Mouse (Mus musculus) CH12.LX (cell line): ENCODE results near the gene Glyr1. TPM values are rescaled to one million over a fixed set of nuclear protein-coding genes. Genes with fewer than 3 reads are reported as not detected.

Experiments used
- DNase-seq: peaks from one replicate; pipeline ENCODE4 v3.0.0-alpha.2; 2013; ENCODE audit errors: extremely low read depth
- H3K27ac ChIP-seq: 2 replicates; pipeline ENCODE4 v1.5.1; 2012; ENCODE audit warnings: low read depth, mild to moderate bottlenecking, control low read depth, moderate library complexity; ENCODE audit not compliant: insufficient read depth
- H3K27me3 ChIP-seq: replicated peaks from 2 replicates; pipeline ENCODE3; 2012; ENCODE audit warnings: inconsistent platforms
- H3K36me3 ChIP-seq, 2 experiments: replicated peaks in 1 of 2; 2 replicates each; pipeline versions ENCODE3 to v1.6.1; 2012; ENCODE audit warnings: inconsistent platforms in 1 of 2, low read length in 1 of 2, mild to moderate bottlenecking in 1 of 2, mixed read lengths in 1 of 2, moderate library complexity in 1 of 2; ENCODE audit not compliant: control insufficient read depth in 1 of 2, insufficient read depth in 1 of 2
- H3K4me1 ChIP-seq, 2 experiments: 2 replicates each; pipeline ENCODE4 v1.6.1; 2012; ENCODE audit warnings: inconsistent platforms in 1 of 2, moderate library complexity in 1 of 2; ENCODE audit not compliant: insufficient read depth in 2 of 2, control insufficient read depth in 1 of 2
- H3K4me2 ChIP-seq: 2 replicates; pipeline ENCODE4 v1.6.1; 2012; ENCODE audit warnings: low read depth, mild to moderate bottlenecking, control low read depth; ENCODE audit not compliant: poor library complexity, insufficient read depth, severe bottlenecking
- H3K4me3 ChIP-seq, 3 experiments: fragments of 150-350 bp in 1 of 3; sonication (generic) in 1 of 3; replicated peaks in 1 of 3; 2 replicates each; pipeline versions ENCODE3 to v1.5.1; 2011 to 2012; ENCODE audit warnings: low read depth in 2 of 3, low read length in 2 of 3, mild to moderate bottlenecking in 2 of 3, moderate library complexity in 2 of 3, control low read depth in 1 of 3, improper control_type of control experiment in 1 of 3, inconsistent platforms in 1 of 3, mixed read lengths in 1 of 3; ENCODE audit not compliant: poor library complexity in 1 of 3
- H3K79me2 ChIP-seq: replicated peaks from 2 replicates; pipeline ENCODE4 v1.6.1; 2012; ENCODE audit warnings: mild to moderate bottlenecking, moderate library complexity; ENCODE audit not compliant: control insufficient read depth, poor library complexity, insufficient read depth, severe bottlenecking; ENCODE audit errors: extremely low read depth
- H3K9ac ChIP-seq: 2 replicates; pipeline ENCODE4 v1.6.1; 2012; ENCODE audit warnings: low read depth, mild to moderate bottlenecking, control low read depth, moderate library complexity; ENCODE audit not compliant: insufficient read depth
- H3K9me3 ChIP-seq: replicated peaks from 2 replicates; pipeline ENCODE3; 2012; ENCODE audit warnings: low read length, inconsistent platforms, mixed read lengths
- CHD1 ChIP-seq: IDR thresholded peaks from 2 replicates; pipeline ENCODE4 v1.6.1; 2012; ENCODE audit warnings: low read depth, low read length, improper control_type of control experiment, inconsistent platforms
- SIN3A ChIP-seq: IDR thresholded peaks from 2 replicates; pipeline ENCODE4 v1.6.1; 2012; ENCODE audit warnings: low read length, improper control_type of control experiment, inconsistent platforms
- UBTF ChIP-seq: IDR thresholded peaks from 2 replicates; pipeline ENCODE4 v1.6.1; 2012; ENCODE audit warnings: low read depth, mild to moderate bottlenecking, inconsistent platforms, low read length, improper control_type of control experiment, moderate library complexity
- dilution Hi-C: fragments of 300-500 bp; cut with MboI; formaldehyde crosslinking; loops from 2 replicates; pipeline ENCODE4 v1.14.3; 2020; ENCODE audit warnings: low sequenced_read_pairs; ENCODE audit not compliant: extremely low pct_unique_long_range_greater_than_20kb, extremely low pct_ligation_motif_present
- in situ Hi-C: fragments of 300-500 bp; cut with MboI; formaldehyde crosslinking; loops from 3 replicates; pipeline ENCODE4 v1.14.3; 2019; ENCODE audit warnings: low sequenced_read_pairs, low pct_ligation_motif_present, low pct_unique_long_range_greater_than_20kb, mixed read lengths
- polyA plus RNA-seq: library from polyadenylated mRNA; unstranded; fragments of >175 nt; gene quantifications from 2 replicates; pipeline ENCODE4 v1.2.1, GENCODE M21; 2012; ENCODE audit warnings: low read depth; ENCODE audit not compliant: insufficient read length
- total RNA-seq, 2 experiments: library from RNA; depleted of rRNA; stranded (reverse); fragments of 300-350 nt in 1 of 2; fragments of >200 nt in 1 of 2; gene quantifications; 2 replicates each; pipeline ENCODE4 v1.2.3; 2012 to 2014

Glyr1 gene
- total and polyA plus RNA-seq, 3 experiments: 90.6 to 134 (median 132) TPM

DNA sequence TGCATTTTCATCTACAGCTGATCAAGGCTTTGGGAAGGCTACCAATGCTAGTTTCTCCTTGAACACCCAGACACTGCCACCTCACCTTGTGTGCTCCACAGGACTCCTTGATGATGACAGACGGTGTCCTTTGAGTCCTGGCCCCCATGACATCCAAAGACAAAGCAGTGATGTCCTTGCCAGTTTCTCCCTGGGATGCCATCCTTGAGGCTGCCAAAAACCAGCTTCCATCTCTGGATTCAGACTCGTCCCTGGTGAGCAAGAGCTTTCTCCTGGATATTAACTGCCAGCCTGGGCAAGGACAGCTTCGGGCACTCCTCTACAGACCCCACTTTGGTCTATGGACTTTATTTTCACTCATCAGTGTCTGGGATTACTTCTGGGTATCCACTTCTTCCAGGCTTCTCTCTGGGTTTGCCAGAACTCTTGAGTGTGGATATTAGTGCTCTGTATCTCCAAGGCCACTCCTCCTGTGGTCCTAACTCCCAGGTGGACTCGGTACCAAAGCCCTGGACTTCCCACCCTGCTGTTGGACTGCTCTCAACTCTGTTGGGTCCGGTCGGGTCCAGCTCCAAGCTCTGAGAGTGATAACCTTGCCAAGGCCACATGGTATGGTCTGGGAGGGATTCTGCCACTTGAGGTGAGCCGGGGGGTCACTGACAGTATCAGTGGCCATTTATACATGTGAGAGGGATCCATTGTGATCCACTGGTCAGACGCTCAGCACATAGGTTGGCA is 84.1 kb downstream of the Glyr1 start:
- H3K27ac ChIP-seq: no peak overlapping the region
- dilution Hi-C loops: no loop called here
- H3K79me2 ChIP-seq: peaks cover 19% of the 10 kb centered on the region
- TF ChIP-seq SIN3A (no peak), UBTF (no peak)
- H3K4me1 ChIP-seq: peaks cover 11 to 58% of the 10 kb centered on the region in 2 experiments
- no peaks in the 10 kb centered on the region for H3K27me3 ChIP-seq
- peak overlapping the region in 1 of 3 experiments; percentile 90 for H3K4me3 ChIP-seq
- in situ Hi-C loops: loop anchor here (5.0 kb wide), 1 partner anchor 42 kb away; the partner anchor contains the start of gene Smim22
- H3K36me3 ChIP-seq: peaks cover 0 to 12% of the 10 kb centered on the region in 2 experiments
- 0 out of 2 replicates have a peak overlapping the region, but pooled peaks have one; percentile 5 for H3K9ac ChIP-seq
- DNase-seq: no peak
- no peaks in the 10 kb centered on the region for H3K9me3 ChIP-seq
- H3K4me2 ChIP-seq: 0 out of 2 replicates have a peak overlapping the region, but pooled peaks have one; percentile 88

DNA sequence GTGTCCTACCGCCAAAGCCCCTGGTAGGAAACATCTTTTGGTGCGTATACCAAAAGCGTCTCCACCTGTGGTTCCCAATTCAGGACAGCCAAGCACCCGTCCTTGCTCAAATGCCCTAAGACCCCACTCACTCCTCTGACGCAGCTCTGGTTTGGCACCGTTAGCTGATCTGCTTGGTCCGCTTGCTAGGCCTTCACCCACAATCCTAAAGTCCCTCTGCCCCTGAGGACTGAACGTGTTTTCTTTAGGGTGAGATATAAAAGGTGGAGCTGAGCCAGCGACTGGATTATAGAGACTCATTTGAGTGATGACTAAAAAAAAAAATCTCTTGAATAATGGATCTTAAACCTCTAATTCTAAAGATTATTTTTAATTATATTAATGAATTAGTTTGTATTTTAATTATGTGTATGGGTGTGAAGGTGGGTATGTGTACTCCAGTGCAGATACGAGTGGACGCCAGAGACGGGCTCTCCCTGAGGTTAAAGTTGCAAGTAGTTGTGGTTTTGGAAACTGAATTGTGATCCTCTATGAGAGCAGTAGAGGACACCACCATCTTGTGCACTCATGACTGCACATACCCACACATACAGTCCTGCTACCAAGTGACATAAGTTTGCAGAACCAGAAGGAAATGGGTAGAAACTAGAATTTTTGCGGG is 84.8 kb downstream of the Glyr1 start:
- dilution Hi-C loops: no loop called here
- H3K27ac ChIP-seq: no peak overlapping the region; the same call in 1 of the 2 replicates
- H3K27me3 ChIP-seq: no peaks in the 10 kb centered on the region
- TF ChIP-seq CHD1 (0 out of 2 replicates have a peak, but pooled peaks have one; percentile 58), UBTF (no peak)
- in situ Hi-C loops: loop anchor here (5.0 kb wide), 1 partner anchor 42 kb away; the partner anchor contains the start of gene Smim22
- peak overlapping the region; percentile 88 for H3K4me2 ChIP-seq
- H3K4me3 ChIP-seq: peak overlapping the region; percentile 75 to 90 (median 82)
- H3K9ac ChIP-seq: peak overlapping the region; percentile 57
- H3K4me1 ChIP-seq: peaks cover 11 to 65% of the 10 kb centered on the region in 2 experiments
- peaks cover 4 to 19% of the 10 kb centered on the region in 2 experiments for H3K36me3 ChIP-seq
- H3K79me2 ChIP-seq: peaks cover 19% of the 10 kb centered on the region
- no peaks in the 10 kb centered on the region for H3K9me3 ChIP-seq
- peak; percentile 35 for DNase-seq

Other genes with a start within 250 kb of the Glyr1 start
- gene 4930562C15Rik, start 214.4 kb downstream of the Glyr1 start, total RNA-seq (2012; rRNA removed): 0.04 and 0.13 TPM in 2 replicates
- gene 4930562C15Rik, start 214.4 kb downstream of the Glyr1 start, total RNA-seq (2014; rRNA removed): 0.11 and 0.20 TPM in 2 replicates
- gene 4930562C15Rik, start 214.4 kb downstream of the Glyr1 start, polyA plus RNA-seq: 0.59 and 0.80 TPM in 2 replicates
- 11.6 and 12.9 TPM in 2 replicates for gene Ubald1, start 169.5 kb downstream of the Glyr1 start, total RNA-seq (2012; rRNA removed)
- 7.2 and 9.6 TPM in 2 replicates for gene Ubald1, start 169.5 kb downstream of the Glyr1 start, total RNA-seq (2014; rRNA removed)
- 48.7 and 53.7 TPM in 2 replicates for gene Ubald1, start 169.5 kb downstream of the Glyr1 start, polyA plus RNA-seq
- gene Mgrn1, start 163.6 kb downstream of the Glyr1 start, total RNA-seq (2012; rRNA removed): 14.1 and 16.9 TPM in 2 replicates
- gene Mgrn1, start 163.6 kb downstream of the Glyr1 start, total RNA-seq (2014; rRNA removed): 9.0 and 11.7 TPM in 2 replicates
- gene Mgrn1, start 163.6 kb downstream of the Glyr1 start, polyA plus RNA-seq: 12.9 and 15.5 TPM in 2 replicates
- 65.7 and 66.1 TPM in 2 replicates for gene Nudt16l1, start 111.1 kb downstream of the Glyr1 start, total RNA-seq (2012; rRNA removed)
- gene Nudt16l1, start 111.1 kb downstream of the Glyr1 start, total RNA-seq (2014; rRNA removed): 32.8 and 36.3 TPM in 2 replicates
- 94.9 and 101 TPM in 2 replicates for gene Nudt16l1, start 111.1 kb downstream of the Glyr1 start, polyA plus RNA-seq
- 24.4 and 34.0 TPM in 2 replicates for gene Anks3, start 85.7 kb downstream of the Glyr1 start, total RNA-seq (2012; rRNA removed)
- gene Anks3, start 85.7 kb downstream of the Glyr1 start, total RNA-seq (2014; rRNA removed): 17.0 and 17.4 TPM in 2 replicates
- 33.5 and 34.9 TPM in 2 replicates for gene Anks3, start 85.7 kb downstream of the Glyr1 start, polyA plus RNA-seq
- not detected in 2 replicates for gene Sept12, start 52.0 kb downstream of the Glyr1 start, total RNA-seq (2012; rRNA removed)
- gene Sept12, start 52.0 kb downstream of the Glyr1 start, total RNA-seq (2014; rRNA removed): 0.13 TPM in 1 of 2 replicates, not detected in the other
- gene Sept12, start 52.0 kb downstream of the Glyr1 start, polyA plus RNA-seq: not detected in 2 replicates
- gene Smim22, start 42.6 kb downstream of the Glyr1 start, total RNA-seq (2012; rRNA removed): not detected in 2 replicates
- not detected in 2 replicates for gene Smim22, start 42.6 kb downstream of the Glyr1 start, total RNA-seq (2014; rRNA removed)
- gene Smim22, start 42.6 kb downstream of the Glyr1 start, polyA plus RNA-seq: not detected in 2 replicates
- gene Rogdi, start 36.3 kb downstream of the Glyr1 start, total RNA-seq (2012; rRNA removed): 27.7 and 33.4 TPM in 2 replicates
- 21.5 and 25.1 TPM in 2 replicates for gene Rogdi, start 36.3 kb downstream of the Glyr1 start, total RNA-seq (2014; rRNA removed)
- 121 and 130 TPM in 2 replicates for gene Rogdi, start 36.3 kb downstream of the Glyr1 start, polyA plus RNA-seq
- 31.0 and 33.2 TPM in 2 replicates for gene Ubn1, start 194 bp upstream of the Glyr1 start, total RNA-seq (2012; rRNA removed)
- gene Ubn1, start 194 bp upstream of the Glyr1 start, total RNA-seq (2014; rRNA removed): 14.3 and 17.4 TPM in 2 replicates
- 30.4 and 32.5 TPM in 2 replicates for gene Ubn1, start 194 bp upstream of the Glyr1 start, polyA plus RNA-seq
- gene Ppl, start 82.6 kb upstream of the Glyr1 start, total RNA-seq (2012; rRNA removed): 0.25 TPM in 2 replicates
- not detected in 2 replicates for gene Ppl, start 82.6 kb upstream of the Glyr1 start, total RNA-seq (2014; rRNA removed)
- 0.04 and 0.10 TPM in 2 replicates for gene Ppl, start 82.6 kb upstream of the Glyr1 start, polyA plus RNA-seq
- gene Sec14l5, start 97.2 kb upstream of the Glyr1 start, total RNA-seq (2012; rRNA removed): 0.13 TPM in 2 replicates
- gene Sec14l5, start 97.2 kb upstream of the Glyr1 start, total RNA-seq (2014; rRNA removed): 0.05 TPM in 1 of 2 replicates, not detected in the other
- gene Sec14l5, start 97.2 kb upstream of the Glyr1 start, polyA plus RNA-seq: not detected in 2 replicates
- gene Nagpa, start 154.1 kb upstream of the Glyr1 start, total RNA-seq (2012; rRNA removed): 50.2 and 65.3 TPM in 2 replicates
- 39.9 and 41.9 TPM in 2 replicates for gene Nagpa, start 154.1 kb upstream of the Glyr1 start, total RNA-seq (2014; rRNA removed)
- gene Nagpa, start 154.1 kb upstream of the Glyr1 start, polyA plus RNA-seq: 79.0 and 80.6 TPM in 2 replicates
- gene AU021092, start 172.4 kb upstream of the Glyr1 start, total RNA-seq (2012; rRNA removed): not detected in 2 replicates
- not detected in 2 replicates for gene AU021092, start 172.4 kb upstream of the Glyr1 start, total RNA-seq (2014; rRNA removed)
- not detected in 2 replicates for gene AU021092, start 172.4 kb upstream of the Glyr1 start, polyA plus RNA-seq
- gene Alg1, start 183.8 kb upstream of the Glyr1 start, total RNA-seq (2012; rRNA removed): 65.7 and 72.8 TPM in 2 replicates
- gene Alg1, start 183.8 kb upstream of the Glyr1 start, total RNA-seq (2014; rRNA removed): 53.4 and 55.7 TPM in 2 replicates
- 52.9 and 63.5 TPM in 2 replicates for gene Alg1, start 183.8 kb upstream of the Glyr1 start, polyA plus RNA-seq
- 38.5 and 39.5 TPM in 2 replicates for gene Eef2kmt, start 206.1 kb upstream of the Glyr1 start, total RNA-seq (2012; rRNA removed)
- gene Eef2kmt, start 206.1 kb upstream of the Glyr1 start, total RNA-seq (2014; rRNA removed): 35.8 and 39.8 TPM in 2 replicates
- gene Eef2kmt, start 206.1 kb upstream of the Glyr1 start, polyA plus RNA-seq: 38.3 and 41.6 TPM in 2 replicates